Mouse (Mus musculus): ENCODE data around the gene Dhx37. TPM values are rescaled to one million over a fixed set of nuclear protein-coding genes. Genes with fewer than 3 reads are reported as not detected.

Dhx37 gene
- total RNA-seq (2021) = 10 to 100 TPM; 11.1 to 12.4 TPM
- polyA plus RNA-seq (2012; rRNA removed) = 14.8 and 15.7 TPM in 2 replicates
- long read RNA-seq, full-length matches to known transcripts = 11 of 13 reads
- long read RNA-seq, partial matches to known transcripts = 1 of 13 reads
- long read RNA-seq, other reads (novel, unspliced or antisense) = 1 of 13 reads

- H3K4me1 ChIP-seq (ENCODE audit: control insufficient read depth, insufficient read depth, low read length) = peaks cover 4% of the 10 kb centered on the region
- peak; percentile 91 to 94 for DNase-seq
- no peaks in the 10 kb centered on the region for H3K27me3 ChIP-seq (ENCODE audit: control insufficient read depth, insufficient read depth, low read length)
- TF ChIP-seq EP300 (IDR thresholded peaks at IDR 0.05; ENCODE audit: insufficient read depth, low read depth, low read length) = no peak
- TF ChIP-seq POLR2A (IDR thresholded peaks at IDR 0.05; ENCODE audit: insufficient read depth, low read depth, low read length) = peak; percentile 70
- TF ChIP-seq CTCF (IDR thresholded peaks at IDR 0.05) = no peak
- H3K4me3 ChIP-seq = peak within 1 kb of the TSS; percentile 67
- H3K27ac ChIP-seq = peak within 1 kb of the TSS; percentile 81
- WGBS = under 1% methylated on average over 46 of the region's 46 CpGs
- peak within 1 kb of the TSS; percentile 81 for H3K9ac ChIP-seq (ENCODE audit: low read depth, low read length)
- H3K79me2 ChIP-seq (replicated peaks; ENCODE audit: control insufficient read depth, insufficient read depth, low read length) = no peaks in the 10 kb centered on the region
- H3K36me3 ChIP-seq (ENCODE audit: control insufficient read depth, insufficient read depth, low read length) = no peaks in the 10 kb centered on the region
- intact Hi-C loops (cut with DNase I) = loop anchor here (5.0 kb wide), 1 partner anchor 43 kb away; the partner anchor contains the start of gene Aacs
These were observed at the start of gene Dhx37 for GRCm38 (mm10) chr5:125433793-125434337. Gene Dhx37 (minus strand): TSS chr5:125434121.

- H3K27ac ChIP-seq = no peak overlapping the region
- no peaks in the 10 kb centered on the region for H3K36me3 ChIP-seq (ENCODE audit: control insufficient read depth, insufficient read depth, low read length)
- WGBS = 87% methylated on average over 7 of the region's 7 CpGs
- H3K79me2 ChIP-seq (replicated peaks; ENCODE audit: control insufficient read depth, insufficient read depth, low read length) = no peaks in the 10 kb centered on the region
- H3K9ac ChIP-seq (ENCODE audit: low read depth, low read length) = no peak overlapping the region
- no peak overlapping the region for H3K4me3 ChIP-seq
- DNase-seq = no peak
- no peaks in the 10 kb centered on the region for H3K27me3 ChIP-seq (ENCODE audit: control insufficient read depth, insufficient read depth, low read length)
- peaks cover 2% of the 10 kb centered on the region for H3K4me1 ChIP-seq (ENCODE audit: control insufficient read depth, insufficient read depth, low read length)
- intact Hi-C loops (cut with DNase I) = no loop called here
- TF ChIP-seq EP300 (IDR thresholded peaks at IDR 0.05; ENCODE audit: insufficient read depth, low read depth, low read length) = no peak
- no peak for TF ChIP-seq POLR2A (IDR thresholded peaks at IDR 0.05; ENCODE audit: insufficient read depth, low read depth, low read length)
- TF ChIP-seq CTCF (IDR thresholded peaks at IDR 0.05) = no peak
These were observed 48.6 kb upstream of the Dhx37 start for GRCm38 (mm10) chr5:125482474-125482873.

- H3K36me3 ChIP-seq (ENCODE audit: control insufficient read depth, insufficient read depth, low read length) = no peaks in the 10 kb centered on the region
- no peak for TF ChIP-seq POLR2A (IDR thresholded peaks at IDR 0.05; ENCODE audit: insufficient read depth, low read depth, low read length)
- no peak for TF ChIP-seq EP300 (IDR thresholded peaks at IDR 0.05; ENCODE audit: insufficient read depth, low read depth, low read length)
- TF ChIP-seq CTCF (IDR thresholded peaks at IDR 0.05) = no peak
These were observed 46.7 kb upstream of the Dhx37 start for GRCm38 (mm10) chr5:125480434-125481231.

GRCm38 (mm10) chr5:125479376-125479775 is 45.5 kb upstream of the Dhx37 start:
- TF ChIP-seq CTCF (IDR thresholded peaks at IDR 0.05) = no peak
- no peak for TF ChIP-seq EP300 (IDR thresholded peaks at IDR 0.05; ENCODE audit: insufficient read depth, low read depth, low read length)
- H3K36me3 ChIP-seq (ENCODE audit: control insufficient read depth, insufficient read depth, low read length) = no peaks in the 10 kb centered on the region
- 95% methylated on average over 3 of the region's 3 CpGs for WGBS
- intact Hi-C loops (cut with DNase I) = loop anchor here (5.0 to 10.0 kb wide), 2 partner anchors 47 to 615 kb away; partner anchors contain the start of genes Ccdc92, Dhx37 and Zfp664
- H3K4me3 ChIP-seq = no peak overlapping the region
- no peak for DNase-seq
- H3K79me2 ChIP-seq (replicated peaks; ENCODE audit: control insufficient read depth, insufficient read depth, low read length) = no peaks in the 10 kb centered on the region
- H3K27me3 ChIP-seq (ENCODE audit: control insufficient read depth, insufficient read depth, low read length) = no peaks in the 10 kb centered on the region
- no peak overlapping the region for H3K27ac ChIP-seq
- H3K9ac ChIP-seq (ENCODE audit: low read depth, low read length) = no peak overlapping the region
- no peaks in the 10 kb centered on the region; the same call in 1 of the 2 replicates for H3K4me1 ChIP-seq (ENCODE audit: control insufficient read depth, insufficient read depth, low read length)

More at GRCm38 (mm10) chr5:125480434-125481231, 46.7 kb upstream of the Dhx37 start:
- intact Hi-C loops (cut with DNase I) = no loop called here
- H3K9ac ChIP-seq (ENCODE audit: low read depth, low read length) = no peak overlapping the region
- no peaks in the 10 kb centered on the region for H3K27me3 ChIP-seq (ENCODE audit: control insufficient read depth, insufficient read depth, low read length)
- no peak for DNase-seq
- peaks cover 2% of the 10 kb centered on the region for H3K4me1 ChIP-seq (ENCODE audit: control insufficient read depth, insufficient read depth, low read length)
- 83% methylated on average over 11 of the region's 11 CpGs for WGBS
- no peaks in the 10 kb centered on the region for H3K79me2 ChIP-seq (replicated peaks; ENCODE audit: control insufficient read depth, insufficient read depth, low read length)
- no peak overlapping the region for H3K4me3 ChIP-seq
- H3K27ac ChIP-seq = no peak overlapping the region

- no peak for TF ChIP-seq CTCF (IDR thresholded peaks at IDR 0.05)
- no peak for TF ChIP-seq EP300 (IDR thresholded peaks at IDR 0.05; ENCODE audit: insufficient read depth, low read depth, low read length)
- no peak for TF ChIP-seq POLR2A (IDR thresholded peaks at IDR 0.05; ENCODE audit: insufficient read depth, low read depth, low read length)
- Histone ChIP-seq H3K4me3 (no peak overlapping the region), H3K36me3 (ENCODE audit: control insufficient read depth, insufficient read depth, low read length) (no peaks in the 10 kb centered on the region), H3K9ac (ENCODE audit: low read depth, low read length) (no peak overlapping the region), H3K27ac (no peak overlapping the region), H3K79me2 (replicated peaks; ENCODE audit: control insufficient read depth, insufficient read depth, low read length) (no peaks in the 10 kb centered on the region), H3K27me3 (ENCODE audit: control insufficient read depth, insufficient read depth, low read length) (no peaks in the 10 kb centered on the region), H3K4me1 (ENCODE audit: control insufficient read depth, insufficient read depth, low read length) (no peaks in the 10 kb centered on the region; the same call in 1 of the 2 replicates)
- 88% methylated on average over 7 of the region's 7 CpGs for WGBS
- no peak for DNase-seq
- intact Hi-C loops (cut with DNase I) = loop anchor here (5.0 to 10.0 kb wide), 2 partner anchors 46 to 613 kb away; partner anchors contain the start of genes Ccdc92, Dhx37 and Zfp664
These were observed 44.1 kb upstream of the Dhx37 start for GRCm38 (mm10) chr5:125478037-125478436.
